Mouse (Mus musculus): ENCODE measurements around the gene Tdrd1.

DNA sequence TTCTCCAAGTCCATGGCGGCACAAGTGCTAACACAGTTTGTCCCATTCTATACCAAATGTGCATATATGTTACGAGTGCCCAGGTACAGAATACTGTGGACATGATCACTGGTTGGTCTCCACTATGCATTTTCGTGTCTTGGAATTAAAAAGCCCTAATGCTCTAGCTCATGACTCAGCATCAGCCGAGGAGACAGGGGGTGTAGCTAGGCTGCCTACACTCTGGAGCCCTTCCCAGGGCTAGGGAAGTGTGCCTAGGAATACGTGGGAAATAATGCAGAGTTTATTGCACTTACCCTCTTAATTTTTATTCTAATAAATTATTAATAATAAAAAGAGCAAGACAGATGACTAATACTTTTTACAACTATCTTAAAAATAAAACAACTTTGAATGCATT is 37.1 kb upstream of the Tdrd1 start:
- TF ChIP-seq CTCF (IDR thresholded peaks at IDR 0.05; ENCODE audit: low read depth) (no peak), EP300 (IDR thresholded peaks at IDR 0.05; ENCODE audit: low read depth) (no peak)

All from liver, embryonic 14.5 days (tissue).